Mouse (Mus musculus) embryo, embryonic 11 days (tissue): ENCODE measurements around the gene Svep1.

Experiments
- DNase-seq: peaks from one replicate; pipeline ENCODE4 v3.0.0-alpha.2; 2015

Svep1 gene

DNA sequence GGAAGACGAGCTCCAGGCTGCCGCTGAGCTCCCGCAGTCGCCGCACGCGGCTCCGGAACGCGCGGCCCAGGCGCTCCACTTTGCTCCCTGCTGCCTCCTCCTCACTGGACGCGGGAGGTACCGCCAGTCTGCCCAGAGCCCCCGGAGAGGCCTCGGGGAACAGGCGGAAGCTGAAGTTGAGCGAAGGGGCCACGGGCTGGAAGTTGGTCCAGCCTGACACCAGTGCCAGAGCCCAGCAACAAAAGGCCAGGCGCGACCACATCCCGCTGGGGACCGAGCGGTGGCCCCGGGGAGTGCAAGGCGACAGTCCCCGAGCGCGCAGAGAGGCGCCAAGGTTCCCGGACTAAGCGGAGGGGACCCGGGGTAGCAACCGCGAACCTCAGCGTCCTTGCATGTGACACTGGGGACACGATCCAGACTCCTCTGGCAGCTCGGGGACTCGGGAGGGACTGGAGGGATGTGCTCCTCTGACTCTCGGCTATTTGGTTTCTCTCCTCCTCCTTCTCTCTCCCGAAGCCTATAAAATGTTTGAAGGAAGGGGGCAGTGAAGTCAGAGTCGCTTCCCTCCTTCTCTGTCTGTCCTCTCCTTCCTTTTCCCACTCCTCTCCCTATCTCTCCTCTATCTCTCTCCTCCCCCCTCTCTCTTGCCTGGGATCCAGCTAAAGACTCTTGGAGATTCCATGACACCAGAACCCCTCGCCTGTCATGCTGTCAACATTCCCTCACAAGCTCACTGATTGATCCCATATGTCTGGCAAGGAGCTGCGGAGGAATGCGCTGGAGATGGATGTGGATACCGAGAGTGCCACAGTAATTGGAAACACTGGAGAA is at the start of gene Svep1:
Svep1 (minus strand) TSS at position 745 of the 831 bp plus-strand sequence.
- DNase-seq: peak; percentile 80

DNA sequence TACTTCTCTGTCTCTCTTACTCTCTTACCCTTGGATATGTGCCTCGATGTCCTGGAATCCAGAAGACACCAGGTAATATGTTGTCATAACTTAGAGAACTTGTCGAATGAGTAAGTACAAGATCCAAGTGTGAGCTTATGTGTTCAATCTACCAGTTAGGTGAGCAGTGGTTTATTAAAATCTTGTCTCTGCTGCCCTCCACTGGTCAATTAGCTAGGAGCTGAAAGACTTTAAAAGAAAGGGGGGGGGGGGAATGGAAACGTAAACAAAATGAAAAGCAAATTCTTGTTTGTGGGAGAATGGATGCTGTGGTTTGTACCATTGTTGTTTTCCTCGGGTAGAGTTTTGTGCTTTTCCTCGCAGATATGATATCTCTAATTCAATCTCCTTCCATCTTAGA is 46.8 kb upstream of the Svep1 start:
- peak; percentile 80 for DNase-seq

DNA sequence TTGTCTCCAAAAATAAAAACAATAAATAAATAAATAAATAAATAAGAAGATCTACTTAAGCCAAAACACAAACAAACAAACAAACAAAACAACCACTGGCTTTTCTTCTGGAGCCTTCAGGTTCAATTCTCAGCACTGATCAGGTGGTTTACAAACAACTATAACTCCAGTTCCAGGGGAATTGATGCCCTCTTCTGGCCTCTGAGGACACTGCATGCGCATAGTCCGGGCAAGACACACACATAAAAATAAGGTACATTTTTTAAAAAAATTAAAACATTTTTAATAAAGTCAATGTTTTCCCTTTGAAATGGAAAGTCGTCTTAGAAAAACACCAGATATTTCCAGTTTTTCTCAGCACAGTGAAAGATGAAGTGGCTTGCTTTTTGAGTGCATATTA is 45.7 kb upstream of the Svep1 start:
- no peak for DNase-seq

DNA sequence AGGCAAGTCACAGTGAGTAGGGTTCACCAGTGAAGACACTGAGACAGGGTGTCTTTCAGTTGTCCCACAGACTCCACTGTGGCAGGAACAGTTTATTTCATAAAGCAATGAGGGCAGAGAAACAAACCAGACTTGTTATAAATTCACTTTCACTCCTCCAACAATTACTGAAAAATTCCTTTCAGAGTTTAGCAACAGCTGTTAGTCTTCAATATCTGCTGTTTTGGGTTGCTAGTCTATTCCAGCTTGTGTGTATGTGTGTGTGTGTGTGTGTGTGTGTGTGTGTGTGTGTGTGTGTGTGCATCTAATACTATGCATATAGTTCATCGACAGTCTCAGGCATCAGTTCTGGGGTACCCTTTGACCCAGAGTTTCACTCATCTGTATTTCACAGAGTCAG is 38.9 kb upstream of the Svep1 start:
- DNase-seq: no peak

DNA sequence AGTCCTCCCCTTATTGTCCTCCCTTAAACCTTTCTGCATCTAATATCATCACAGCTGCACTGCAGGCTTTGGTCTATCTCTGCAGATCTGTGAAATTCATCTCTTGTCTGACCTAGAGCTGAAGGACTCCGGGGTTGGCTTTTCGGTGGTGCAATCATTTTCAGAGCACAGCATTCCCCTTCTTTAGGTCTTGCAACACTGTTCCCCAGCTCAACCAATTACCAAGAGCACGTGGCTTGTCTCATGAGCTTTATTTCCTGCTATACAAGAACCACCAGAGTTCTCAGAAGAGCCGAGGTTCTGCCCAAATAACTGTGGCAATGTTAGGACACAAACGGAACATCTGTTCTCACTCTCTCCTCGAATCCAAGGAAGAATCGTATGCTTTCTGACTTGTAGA is 33.8 kb upstream of the Svep1 start:
- no peak for DNase-seq

DNA sequence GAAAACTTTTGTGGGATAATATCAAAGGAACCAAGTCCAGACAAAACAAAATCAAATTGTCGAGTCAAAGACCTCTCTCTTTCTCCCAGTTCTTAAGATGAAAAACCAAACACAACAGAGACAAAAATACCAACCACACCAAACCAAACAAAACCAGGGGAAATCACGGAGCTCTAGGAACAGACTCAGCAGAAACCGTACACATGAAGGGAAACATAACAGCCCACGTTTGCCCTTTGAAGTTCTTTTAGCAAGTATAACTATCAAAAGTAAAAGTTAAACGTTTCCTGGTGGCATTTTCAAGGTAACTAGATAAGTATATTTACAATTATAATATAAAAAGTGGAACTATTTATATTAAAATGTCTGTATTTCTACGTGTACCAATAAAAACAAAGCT is 29.2 kb upstream of the Svep1 start:
- DNase-seq: no peak

DNA sequence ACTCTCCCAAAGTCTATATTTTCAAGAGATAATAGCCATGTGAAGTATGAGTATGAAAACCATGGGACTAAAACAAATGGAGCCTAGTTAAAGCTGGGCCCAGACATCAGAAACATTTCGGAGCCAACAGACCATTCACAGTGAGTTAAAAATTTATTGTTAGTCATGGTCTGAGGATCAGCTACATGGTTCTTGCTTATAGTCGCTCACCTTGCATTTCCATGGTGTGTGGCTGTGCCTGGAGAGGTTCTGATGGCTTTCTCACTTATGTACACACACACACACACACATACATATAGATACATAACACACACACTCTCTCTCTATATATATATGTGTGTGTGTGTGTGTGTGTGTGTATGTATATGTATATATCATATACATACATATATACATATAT is 16.8 kb upstream of the Svep1 start:
- DNase-seq: no peak

DNA sequence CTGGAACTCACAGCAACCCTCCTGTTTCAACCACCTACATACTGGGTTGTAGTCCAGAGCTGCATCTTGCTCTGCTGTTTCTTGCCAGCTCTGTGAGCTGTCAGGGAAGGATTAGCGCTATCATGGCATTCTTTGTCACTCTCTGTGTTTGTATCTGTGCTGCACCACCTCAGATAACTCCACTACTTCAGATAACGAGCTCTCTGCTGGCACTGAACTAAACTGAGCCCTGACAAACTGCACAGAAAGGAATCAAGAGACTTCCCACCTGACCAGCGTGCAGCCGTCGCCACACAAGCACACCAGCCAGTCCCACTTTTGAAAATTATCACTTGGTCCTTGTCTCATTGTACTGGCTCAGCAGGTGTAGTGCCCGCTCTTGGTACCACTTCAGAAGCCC is 4.7 kb upstream of the Svep1 start:
- DNase-seq: no peak

DNA sequence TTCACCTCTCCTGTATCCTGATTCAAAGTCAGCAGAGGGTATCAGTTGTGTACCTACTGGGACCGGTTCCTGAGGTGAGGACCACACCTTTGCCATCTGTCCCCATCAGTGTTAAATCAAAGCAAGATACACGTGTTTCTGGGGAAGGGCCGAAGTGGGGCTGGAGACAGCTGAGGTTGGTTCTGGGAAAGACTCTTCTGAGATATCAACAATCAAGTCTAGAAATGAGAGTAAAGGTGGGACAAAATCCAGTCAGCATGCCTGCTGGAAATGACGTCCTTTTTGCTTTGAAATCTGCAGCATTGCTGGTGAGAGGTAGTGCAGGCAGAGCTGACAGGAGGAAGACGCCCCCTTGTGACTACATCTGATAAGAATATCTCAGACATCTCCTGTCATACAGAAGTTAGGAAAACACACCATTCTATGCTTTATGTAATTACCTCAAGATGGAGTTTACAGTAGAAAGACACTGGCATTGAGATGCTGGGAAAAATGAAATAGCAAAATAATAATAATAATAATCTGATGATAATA is 4.0 kb upstream of the Svep1 start:
- peak; percentile 35 for DNase-seq

DNA sequence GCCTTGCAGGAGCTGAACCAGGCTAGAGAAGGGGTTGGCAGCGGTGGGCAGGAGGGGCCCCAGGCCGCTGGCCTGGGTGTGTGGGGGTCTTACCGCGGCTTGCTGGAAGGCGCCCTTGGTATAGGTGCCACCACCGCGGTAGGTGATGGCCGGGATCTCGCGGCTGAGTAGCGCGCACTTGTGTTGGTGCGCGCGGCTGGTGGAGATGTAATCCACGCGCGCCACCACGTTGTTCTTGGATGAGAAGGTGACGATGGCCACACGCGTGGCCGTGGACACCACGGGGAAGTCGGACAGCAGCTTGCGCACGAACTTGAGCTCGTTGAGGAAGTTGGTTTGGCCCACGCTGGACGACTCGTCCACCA is 927 bp downstream of the Svep1 start:
- DNase-seq: no peak

DNA sequence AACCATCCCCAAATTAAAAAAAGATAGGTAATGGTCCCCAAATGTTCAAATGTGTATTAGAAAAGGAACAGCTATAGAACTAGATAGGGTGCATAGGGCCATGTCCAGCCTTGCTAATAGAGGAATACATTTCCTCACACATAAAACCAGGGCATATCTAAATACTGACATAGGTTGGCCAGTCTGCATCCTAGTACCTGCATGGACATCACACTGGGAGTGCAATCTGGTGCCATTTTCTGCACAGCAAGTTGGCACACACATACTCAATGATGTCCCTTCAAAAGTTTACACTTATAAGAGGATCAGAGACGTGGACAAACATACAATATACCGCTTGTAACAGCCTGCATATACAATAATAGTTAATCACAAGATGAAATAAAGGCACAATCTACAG is 5.0 kb downstream of the Svep1 start:
- DNase-seq: no peak

DNA sequence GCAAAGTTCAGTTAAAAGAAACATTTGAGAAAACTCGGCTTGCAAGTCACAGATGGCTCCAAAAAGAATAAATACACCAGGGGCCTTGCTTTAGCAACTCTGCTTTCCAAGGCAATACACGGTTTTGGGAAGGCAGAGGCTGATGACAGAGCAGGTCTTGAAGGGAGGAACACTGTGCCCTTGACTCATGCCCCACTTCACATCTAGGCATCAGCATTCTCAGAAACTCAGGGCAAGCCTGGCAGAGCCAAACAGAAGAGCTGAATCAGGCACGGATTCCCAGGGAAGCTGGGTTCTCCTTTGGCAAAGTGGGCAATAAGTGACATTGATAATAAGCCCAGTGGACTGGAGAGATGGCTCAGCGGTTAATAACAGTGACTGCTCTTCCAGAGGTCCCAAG is 5.8 kb downstream of the Svep1 start:
- DNase-seq: no peak

DNA sequence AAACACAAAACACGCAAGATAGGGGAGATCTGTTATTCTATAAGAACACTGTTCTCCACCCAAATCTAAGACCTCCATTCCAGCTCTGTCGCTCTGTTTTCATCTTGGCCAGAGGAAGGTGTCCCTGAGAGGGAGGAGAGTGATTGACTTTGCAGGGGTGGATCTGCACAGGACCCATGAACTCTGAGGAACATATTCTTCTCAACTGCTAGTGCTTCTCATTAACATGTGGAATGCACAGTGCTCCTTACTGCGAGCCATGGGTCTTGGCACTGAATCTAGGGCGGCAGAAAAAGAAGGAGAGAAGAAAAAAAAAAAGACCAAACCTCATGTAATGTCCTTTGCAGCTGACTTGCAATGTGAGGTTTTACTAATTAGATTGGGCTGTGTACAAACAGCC is 9.4 kb downstream of the Svep1 start:
- DNase-seq: no peak

DNA sequence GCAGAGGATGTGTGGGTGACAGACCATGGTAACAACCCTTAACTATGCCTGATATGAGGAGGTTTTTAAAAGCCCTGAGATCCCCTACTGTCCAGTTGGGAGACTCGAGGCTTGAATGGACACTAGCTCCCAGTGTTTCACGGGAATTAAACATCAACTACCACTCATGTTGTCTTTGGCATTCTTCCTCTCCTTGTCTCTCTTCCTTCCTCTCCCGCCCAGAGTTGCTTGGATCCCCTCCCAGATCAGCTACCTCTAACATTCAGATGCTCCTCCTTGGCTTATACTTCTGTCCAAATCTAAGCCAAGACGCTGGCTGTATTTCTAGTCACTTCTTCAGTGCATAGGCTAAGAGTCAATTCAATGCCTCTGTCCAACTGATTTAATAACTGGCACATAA is 9.9 kb downstream of the Svep1 start:
- no peak for DNase-seq

DNA sequence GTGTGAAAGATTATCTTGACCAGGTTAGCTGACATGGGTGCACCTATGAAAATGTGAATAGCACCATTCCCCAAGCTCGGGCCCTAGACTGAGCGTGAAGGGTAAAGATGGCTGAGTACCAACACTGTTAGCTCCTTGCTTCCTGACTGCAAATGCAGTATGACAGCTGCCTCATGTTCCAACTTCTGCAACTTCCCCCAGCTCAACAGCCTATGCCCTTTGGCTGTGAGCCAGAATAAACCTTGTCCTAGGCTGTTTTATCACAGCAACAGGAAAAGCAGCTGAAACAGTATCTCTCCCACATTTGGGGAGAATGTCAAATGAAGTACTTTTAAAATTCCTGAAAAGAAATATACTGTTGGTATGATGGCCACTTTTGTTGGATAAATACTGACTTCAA is 10.7 kb downstream of the Svep1 start:
- DNase-seq: no peak

DNA sequence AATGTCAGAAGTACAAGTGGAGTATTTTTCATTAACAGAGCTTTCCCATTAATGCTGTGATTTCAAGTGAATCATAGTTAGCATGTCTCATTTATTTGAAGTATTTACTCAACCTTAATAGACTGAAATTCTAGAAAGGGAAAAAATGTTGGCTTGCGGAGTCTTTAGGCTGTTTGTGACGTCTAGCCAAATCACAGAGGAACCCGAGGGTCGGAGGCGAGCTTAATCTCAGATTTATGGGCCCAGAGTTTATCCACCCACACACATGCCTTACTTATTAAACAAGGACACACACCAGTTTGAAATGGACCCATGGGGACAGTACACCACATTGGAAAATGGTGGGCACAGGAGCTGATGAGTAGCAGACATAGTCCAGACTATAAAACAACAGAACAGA is 17.4 kb downstream of the Svep1 start:
- DNase-seq: no peak

DNA sequence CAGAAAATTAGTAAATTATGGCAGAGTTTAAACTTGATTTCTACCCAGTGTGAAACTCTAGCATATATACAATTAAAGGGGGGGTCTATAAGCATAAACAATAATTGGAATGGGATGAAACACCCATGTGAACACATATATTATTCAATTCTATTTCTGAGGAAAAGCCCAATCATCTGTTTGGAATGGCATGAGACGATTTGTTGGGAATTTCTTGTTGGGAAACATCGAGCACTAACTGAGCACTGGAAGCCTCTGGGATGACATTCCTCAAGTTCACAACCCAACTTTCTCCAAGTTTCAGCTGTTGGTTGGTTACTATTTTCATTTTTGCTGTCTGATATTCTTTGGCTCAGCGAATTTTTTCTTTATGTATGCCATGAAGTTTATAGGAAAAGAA is 21.3 kb downstream of the Svep1 start:
- no peak for DNase-seq

DNA sequence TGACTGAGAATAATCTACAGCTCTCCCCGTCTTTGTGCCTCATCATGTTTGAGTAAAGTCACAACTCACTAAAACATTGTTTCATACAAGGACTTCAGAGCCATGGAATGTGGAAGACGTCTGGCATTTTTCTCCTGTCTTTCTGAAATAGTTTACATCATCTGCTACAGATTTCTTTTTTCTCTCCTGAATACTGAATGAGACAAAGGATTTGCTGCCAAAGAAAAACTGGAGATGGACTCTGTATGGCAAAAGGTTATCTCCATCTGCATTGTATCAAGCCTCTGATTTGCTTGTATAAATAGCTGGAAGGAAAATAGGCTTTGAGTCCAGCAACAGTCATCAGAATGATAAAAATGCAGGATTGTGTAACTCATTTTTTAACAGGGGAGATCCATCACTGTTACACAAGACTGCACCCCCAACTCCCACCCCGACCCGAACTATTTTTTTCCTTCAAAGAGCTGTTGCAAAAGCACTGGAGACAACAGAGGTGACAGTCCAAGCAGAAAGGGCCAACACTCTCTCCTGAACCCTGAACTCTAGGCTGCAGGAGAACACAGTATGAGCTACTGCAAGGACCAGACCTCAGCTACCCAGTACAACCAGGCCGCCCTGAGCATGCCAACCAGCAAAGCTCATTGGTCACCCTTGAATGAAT is 21.8 kb downstream of the Svep1 start:
- DNase-seq: no peak

DNA sequence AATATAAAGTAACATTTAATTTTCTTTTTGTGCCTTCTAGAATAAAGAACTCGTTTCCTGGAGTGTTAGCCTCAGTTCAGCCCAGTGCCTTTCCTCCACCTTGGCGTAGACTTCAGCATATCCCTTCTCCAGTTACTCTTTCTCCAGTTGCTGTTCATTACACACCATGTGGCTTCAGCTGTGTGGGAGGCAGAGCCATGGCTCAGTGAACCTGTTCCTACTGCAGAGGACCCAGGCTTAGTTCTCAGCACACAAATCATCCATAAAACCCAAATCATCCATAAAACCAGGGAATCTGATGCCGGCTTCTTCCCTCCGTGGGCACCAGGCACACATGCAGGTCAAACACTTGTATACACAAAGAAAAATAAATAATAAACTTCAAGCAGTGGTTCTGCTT is 22.8 kb downstream of the Svep1 start:
- no peak for DNase-seq

DNA sequence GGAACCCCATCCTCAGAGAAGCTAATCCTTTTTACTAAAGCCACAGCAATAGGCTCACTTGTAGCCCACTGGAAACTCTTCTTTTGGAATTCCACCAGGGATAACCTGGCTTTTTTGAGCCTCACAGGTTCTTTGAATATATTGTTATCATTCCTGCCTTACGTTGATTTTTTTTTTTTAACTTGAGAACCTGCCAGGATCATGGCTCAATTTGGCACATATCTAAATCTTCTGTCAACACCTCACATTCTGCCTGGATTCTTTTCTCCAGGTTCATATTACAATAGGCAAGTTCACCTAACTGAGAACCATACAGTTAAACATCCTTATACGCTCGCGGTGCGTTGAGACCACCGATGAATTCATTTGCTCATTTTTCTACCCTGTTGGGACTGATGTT is 28.2 kb downstream of the Svep1 start:
- DNase-seq: no peak

DNA sequence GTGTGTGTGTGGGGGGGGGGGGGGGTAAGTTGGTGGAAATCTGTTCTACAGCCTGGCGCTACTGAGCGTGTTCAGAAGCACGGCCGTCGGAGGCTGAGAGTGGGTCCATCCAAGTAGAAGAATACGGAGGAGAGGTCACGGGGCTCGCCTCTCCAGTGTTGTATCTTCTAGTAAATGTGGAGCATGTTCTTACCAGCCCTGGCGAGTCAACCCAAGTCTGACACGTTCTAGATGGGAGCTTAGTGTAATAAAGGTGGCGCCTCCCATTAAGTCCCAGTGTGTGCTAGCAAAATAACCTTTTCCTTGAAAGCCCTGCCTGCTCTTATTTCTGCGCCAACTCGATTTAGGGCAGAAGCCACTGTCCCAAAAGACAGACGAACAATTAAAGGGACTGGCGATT is 29.4 kb downstream of the Svep1 start:
- no peak for DNase-seq

DNA sequence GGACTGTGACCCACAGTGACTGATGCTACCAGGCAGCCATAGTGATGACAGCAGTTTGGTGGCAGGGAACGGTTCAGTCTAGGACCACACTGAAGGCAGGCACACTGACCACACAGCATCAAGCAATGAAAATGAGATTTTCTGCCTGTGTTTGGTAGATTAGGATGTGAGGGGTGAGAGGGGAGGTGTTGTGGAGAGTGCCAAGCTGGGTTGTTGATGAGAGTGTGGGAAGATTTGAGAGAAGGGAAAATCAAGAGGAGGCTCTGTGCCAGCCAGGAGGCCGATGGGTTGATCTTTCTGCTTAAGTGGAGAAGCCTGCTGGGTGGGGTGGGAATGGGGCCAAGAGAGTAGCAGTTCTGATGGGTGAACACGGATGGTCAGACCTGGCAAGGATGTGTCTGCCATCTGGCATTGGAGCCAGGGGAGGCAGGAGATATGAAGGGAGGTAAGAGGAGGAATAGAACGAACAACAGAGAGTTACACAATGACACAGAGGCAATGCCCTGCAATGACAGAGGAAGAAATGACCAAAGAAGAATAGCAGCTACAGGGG is 32.1 kb downstream of the Svep1 start:
- no peak for DNase-seq

DNA sequence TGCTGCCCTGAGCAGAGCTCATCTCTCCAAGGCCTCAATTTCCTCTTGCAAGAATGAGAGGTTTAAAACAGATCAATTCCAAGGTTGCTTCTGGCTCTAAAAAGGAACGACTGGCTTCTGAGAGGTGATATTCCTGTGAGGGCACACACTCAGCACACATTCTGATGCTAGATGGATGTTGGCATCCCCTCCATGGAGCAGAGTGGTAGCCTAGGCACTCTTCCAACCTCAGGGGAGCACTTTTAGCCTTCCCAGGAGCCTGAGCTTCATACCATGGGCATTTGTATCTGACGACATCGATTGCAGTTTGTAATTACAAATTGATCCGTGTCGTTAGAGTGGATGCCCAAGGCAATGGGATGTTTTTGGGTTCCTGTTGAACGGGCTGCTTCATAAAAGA is 33.3 kb downstream of the Svep1 start:
- DNase-seq: no peak

DNA sequence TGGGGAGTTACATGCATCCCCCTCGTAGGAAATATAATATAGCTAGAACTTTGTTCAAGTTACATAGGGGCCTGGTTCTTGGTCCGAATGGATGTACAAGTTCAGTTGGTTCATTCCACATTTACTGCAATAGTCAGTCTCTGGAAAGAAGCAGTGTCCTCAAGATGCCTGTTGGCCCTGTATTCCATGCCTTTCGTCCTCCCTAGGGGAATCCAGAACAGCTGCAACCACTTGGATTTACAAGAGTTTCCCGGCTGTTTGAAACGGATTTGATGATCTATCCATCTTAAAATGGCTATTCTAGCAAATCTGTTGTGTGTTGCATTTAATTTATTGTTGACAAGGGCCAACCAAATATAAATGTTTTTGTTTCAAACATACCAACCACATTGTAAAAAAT is 36.2 kb downstream of the Svep1 start:
- peak; percentile 31 for DNase-seq
